Mouse (Mus musculus): ENCODE data around the gene Noxred1.
"Not testable (repeated sequence)": the region's sequence is repeated elsewhere in the genome, so short reads cannot be mapped to it uniquely, and the experiment has no call there.

Noxred1 gene

DNA sequence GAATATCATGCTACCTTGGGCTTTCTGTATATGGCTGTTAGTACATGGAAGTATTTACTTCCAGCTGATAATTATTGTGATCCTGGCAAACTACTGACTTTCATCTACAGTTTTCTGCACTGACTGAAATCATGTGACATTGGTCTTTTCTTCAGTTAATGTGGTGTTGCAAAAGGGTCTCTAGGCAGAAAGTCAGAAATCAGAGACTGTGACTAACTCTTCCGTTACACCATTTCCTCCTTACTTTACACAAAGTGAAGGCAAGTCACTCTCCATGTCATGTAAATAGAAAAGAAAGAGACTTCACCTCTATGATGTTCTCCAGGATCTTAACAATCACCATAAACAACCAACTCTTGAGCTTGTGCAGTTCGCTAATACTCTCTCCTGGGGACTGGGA is 8.9 kb downstream of the Noxred1 start:
- DNase-seq, result no peak

DNA sequence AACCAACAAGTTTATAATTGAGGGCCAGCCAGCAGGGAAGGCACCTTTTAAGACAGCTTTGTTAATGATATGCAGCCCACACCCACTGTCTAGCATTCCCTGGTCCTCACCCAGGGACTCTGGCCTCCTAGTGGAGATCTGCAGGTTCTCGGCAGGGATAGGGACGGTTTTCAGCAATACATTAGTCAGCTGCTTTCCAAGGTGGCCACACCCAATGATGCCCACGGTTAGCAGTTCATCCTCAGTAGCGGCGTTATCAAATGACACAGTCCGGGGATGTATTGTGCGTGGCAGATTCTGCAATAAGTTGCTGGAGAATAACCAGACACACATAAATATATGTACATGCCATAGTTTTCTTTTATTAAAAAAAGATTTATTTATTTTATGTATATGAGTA is 11.7 kb downstream of the Noxred1 start:
- no peak for DNase-seq

DNA sequence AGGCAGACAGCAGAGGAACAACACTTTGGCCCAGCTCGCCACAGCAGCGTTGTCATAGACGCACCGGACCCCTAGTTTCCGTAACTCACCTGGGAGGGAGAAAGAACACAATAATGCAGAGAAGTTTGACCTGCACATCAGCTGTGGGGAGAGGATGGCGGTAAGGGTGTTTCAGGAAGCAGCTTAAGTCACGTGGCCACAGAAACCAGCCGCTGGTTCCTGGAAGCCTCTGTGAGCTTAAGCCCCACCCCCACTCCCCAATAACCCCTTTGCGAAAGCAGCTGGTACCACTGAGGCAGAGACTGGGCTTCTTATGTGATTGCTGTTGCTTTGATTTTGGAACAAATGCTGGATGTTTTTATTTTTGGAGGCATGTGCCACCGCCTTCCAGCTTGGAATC is 13.6 kb downstream of the Noxred1 start:
- no peak for DNase-seq

DNA sequence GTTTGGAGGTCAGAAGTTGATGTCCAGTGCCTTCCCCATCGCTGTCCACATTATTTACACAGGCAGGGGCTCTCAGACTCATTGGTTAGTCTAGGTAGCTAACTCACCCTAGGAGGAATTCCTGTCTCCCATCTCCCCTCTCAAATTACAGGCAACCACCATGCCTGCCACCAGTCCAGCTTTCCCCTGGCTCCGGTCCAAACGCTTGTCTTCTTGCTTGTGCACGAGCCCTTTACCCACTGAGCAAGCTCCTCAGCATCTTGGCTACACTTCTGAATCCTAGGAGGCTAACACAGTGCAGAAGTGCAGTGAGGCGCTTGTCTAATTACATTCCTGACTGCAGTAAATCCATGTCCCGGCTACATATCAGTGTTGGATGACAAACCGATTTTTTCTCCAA is 19.2 kb downstream of the Noxred1 start:
- peak in 1 of 2 experiments; percentile 20 for DNase-seq

DNA sequence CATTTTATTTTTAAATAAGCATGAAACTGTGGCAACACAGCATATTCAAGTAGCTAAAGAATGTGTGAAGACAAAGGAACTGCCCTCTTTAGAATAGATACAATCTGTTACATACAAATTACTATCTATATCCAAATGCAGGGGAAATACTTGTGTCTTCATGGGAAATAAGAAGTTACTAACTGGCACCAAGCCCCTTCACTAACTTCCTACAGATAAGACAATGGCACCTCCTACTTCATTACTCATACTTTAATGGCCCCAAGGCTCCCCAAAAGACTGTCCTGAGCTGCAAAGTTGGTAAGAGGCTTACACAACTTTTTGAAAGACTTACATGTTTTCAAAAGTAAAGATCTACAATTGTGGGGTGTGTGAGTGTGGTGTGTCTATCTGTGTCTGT is 20.9 kb downstream of the Noxred1 start:
- no peak for DNase-seq

DNA sequence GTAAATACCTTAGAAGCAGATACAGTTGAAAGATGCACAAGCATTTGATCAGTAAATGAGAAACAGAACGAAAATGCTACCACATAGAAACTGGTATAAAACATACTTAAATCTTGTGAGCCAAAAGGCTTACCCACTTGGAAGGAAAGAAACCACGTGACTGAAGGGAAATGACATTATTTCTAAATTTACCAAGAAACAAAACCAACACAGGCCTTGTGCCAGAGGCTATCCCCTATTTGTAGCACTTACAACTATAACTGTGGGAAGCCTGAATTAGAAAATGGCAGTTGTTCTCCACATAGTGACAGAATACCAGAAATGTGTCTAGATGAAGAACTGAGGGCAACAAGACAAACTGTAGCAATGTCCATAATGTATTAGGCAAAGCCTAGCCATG is 22.5 kb downstream of the Noxred1 start:
- DNase-seq, result no peak

DNA sequence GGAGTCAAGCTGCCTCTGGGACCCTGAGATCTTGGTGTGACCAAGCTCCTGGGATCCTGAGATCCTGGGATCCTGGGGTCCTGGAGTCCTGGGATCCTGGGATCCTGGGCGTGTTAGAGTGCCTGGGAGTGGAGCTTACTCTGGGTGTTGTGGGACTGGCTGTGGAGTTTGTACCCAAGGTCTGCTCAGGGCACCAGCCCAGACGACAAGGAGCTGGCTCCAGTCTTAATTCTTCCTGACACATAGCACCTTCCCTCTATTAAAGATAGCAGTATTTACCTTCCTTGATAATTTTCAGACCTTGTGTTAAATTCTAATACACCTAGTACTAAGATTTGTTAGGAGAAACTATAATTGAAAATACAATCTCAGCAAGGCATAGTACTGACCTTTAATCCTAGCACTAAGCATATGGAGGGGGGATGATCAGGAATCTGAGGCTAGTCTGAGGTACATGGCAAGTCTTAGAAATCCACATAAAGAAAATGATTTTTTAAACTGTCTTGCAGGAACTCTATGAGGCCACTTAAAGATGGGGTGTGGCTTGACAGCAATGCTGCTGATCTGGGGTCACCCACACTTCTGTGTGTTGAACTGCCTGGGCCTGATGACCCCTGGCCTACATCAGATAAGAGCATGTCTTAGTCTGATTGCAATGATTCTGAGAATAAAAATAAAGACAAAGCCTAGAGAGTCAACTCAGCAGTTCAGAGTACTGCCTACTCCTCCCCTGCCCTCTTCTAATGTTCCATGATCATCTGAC is 25.5 kb downstream of the Noxred1 start:
- no peak for DNase-seq

DNA sequence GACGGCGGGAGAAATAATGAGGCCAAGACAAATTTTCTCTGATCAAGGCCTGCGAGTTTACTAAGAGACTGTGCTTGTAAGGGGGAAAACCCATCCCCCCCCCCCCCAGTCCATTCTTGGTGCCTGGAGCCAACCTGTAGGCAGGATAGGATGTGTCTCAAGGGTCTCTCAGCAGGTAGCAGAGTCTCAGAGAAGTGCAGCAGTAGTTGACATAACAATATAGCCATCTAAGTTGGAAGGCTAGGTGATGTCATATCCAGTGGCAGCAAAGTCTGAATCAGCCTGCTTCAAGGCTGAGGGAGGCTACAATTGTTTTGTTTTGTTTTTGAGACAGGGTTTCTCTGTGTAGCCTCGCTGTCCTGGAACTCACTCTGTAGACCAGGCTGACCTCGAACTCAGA is 32.7 kb downstream of the Noxred1 start:
- DNase-seq, result not testable (repeated sequence)

DNA sequence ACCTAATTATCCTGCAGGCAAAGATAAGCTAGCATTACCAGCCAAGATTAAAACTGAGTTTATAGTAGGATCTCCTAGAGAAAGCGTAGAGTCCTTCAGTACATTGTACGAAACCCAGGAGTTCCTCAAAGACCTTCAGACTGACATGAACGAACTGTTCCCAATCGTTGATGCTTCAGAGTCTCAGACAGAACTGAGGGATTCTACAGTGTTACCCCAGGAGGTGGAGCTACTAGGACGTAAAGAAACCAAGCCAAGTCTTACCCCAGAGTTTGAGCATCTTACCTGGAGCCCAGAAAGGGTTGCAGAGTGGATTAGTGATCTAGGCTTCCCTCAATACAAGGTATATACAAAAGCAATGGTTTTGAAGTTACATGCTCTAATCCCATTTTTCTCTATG is 36.8 kb downstream of the Noxred1 start:
- DNase-seq, result no peak

DNA sequence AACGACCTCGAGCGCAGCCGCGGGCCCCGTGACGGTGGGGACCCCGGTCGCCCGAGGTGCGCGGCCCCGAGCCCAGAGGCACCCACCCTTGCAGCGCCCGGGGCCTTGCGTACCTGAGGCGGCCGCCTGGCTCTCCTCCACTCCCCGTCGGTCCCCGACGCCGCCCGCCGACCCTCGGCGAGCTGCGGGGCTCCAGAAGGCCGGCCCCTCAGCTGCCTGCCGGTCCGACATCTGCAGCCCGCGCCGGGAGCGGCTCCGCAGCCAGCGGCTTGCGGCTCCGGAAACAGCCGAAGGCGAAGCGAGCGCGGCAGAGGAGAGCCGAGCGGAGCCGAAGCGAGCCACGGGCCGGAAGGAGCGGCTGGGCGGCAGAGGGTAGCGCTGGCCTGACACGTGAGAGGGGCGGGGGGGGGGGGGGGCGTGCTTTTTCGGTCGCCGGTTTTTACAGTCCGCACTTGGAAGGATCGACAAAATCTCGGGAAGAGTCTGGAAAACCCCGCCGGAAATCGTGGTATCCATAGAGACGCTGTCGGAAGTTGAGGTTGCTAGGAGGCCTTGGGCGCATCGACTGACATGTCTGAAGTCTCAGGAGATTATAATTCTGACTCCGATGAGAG is 38.5 kb downstream of the Noxred1 start, which contains the start of gene Tmed8:
Tmed8 (minus strand) TSS at position 482 of the 614 bp plus-strand sequence.
- DNase-seq, result peak; percentile 78 to 91

DNA sequence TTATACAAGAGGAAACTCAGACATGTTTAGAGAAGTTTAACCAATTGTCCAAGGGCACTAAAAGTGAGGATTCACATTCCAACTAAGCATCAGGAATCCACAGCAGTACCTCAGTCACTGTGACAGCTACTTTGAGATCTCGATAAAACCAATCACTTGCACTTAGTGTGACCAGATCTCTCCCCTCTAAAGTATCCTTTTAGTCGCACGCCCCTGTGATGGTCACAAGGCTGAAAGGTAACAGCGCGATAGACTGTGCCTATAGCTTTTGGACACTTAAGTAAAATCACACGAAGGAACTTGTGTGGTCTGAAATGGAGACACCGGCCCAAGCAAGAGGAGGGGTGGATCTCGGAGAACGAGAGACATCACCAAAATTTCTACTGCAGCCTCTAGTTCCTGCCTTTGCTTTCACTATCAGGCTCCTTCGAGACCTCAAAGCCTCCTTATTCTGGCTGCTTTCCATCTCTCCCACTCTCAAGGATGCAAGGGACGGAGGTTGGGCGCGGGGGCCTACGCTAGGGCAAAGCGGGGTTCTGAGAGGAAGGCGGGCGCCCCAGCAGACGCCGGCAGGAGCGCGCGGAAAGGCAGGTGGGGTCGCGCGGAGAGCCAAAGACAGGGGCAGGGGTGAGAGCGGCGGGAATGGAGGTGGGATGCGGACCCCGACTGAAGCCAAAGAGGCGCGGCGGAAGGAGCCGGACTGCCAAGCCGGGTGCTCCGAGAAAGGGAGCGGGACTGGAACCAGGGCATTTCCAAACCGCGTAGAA is 39.1 kb downstream of the Noxred1 start, which contains the start of gene Samd15:
Samd15 (plus strand) TSS at position 518 of the 767 bp plus-strand sequence.
- DNase-seq, result peak; percentile 21 to 54

DNA sequence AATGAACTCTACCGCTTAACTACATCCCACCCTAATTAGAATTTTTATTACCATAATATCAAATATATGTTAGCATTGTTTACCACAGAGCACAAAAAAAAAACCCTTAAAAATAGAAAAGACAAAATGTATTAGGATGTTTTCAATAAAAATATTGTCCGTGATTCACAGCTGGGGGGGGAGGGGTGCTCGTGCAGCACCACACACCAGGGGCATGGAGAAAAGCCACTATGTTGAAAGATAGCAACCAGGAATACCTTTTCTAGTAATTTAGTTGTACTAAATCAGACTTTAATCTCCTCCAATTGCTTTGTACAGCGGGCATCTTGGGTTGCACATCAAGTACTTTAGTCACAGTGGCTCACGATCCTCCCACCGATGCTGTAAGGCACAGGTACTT is 39.7 kb downstream of the Noxred1 start:
- DNase-seq, result no peak

DNA sequence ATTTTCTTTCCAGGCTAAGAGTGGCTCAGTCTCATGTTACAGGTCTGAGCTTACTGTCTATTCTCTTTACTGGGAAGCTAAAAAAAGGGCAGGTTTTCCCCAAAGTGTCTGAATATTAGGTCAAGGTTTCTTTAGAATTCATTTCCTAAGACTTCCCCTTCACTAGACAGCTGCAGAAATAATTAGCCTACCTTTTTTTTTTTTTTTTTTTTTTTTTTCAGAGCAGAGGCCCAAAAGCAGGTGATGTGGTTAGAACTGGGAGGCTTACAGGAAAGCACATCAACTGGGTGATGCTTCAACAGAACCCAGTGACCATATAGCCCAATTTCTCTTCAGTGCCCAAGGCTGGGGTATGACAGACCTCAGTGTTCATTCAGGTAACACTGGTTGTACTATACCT is 42.2 kb downstream of the Noxred1 start:
- DNase-seq, result no peak

DNA sequence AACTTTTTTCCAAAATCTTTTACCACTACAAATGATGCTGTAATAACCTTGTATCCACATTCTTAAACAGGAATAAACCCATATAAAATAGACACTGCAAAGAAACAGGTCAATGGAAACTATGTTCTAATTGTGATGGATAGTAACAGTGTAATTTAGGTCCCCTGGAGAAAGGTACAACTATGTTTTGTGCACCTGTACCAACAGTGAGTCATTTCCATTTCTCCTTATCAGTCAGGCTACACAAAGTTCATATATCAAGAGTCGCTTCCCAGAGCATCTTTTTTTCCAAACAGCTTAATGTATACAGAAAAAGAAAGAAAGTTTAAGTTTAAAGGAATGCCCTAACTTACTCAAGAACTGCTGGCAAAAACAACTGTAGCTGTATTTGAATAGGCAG is 43.5 kb downstream of the Noxred1 start:
- DNase-seq, result no peak

DNA sequence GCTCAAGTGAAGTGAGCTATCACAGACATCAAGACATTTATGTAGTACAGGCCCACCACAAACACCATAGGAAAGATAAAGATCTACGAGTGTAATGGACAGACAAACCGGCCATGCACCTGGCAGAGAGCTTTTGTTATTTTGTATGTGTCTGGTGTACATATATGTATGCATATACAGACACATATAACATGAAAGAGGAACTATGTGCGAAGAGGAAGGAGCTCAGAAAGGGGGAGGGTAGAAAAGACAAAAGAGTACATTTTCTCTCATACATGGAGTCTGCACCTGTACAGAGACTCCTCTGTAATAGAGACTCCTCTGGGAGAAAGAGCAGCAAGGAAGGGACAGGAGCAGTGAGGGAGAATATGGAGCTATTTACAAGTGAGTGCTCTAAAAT is 45.5 kb downstream of the Noxred1 start:
- DNase-seq, result no peak

DNA sequence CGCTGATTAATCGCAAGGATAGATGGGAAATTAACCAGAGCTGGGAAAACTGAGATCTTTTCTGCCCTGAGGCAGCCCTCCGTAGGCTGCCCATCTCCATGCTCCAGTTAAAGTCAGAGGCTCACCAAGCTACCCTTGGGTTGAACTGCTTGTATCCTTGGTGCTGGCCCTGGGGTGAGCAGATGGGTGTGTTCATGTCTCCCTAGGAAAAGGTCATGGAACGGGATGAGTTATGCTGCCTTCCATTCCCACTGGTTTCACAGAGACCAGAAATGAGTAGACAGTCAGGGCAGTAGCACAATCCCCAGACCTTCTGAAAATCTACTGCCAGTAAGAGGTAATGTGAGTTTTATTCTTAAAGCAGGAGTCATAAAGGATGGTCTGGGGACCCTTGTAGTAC is 60.9 kb downstream of the Noxred1 start:
- no peak for DNase-seq

DNA sequence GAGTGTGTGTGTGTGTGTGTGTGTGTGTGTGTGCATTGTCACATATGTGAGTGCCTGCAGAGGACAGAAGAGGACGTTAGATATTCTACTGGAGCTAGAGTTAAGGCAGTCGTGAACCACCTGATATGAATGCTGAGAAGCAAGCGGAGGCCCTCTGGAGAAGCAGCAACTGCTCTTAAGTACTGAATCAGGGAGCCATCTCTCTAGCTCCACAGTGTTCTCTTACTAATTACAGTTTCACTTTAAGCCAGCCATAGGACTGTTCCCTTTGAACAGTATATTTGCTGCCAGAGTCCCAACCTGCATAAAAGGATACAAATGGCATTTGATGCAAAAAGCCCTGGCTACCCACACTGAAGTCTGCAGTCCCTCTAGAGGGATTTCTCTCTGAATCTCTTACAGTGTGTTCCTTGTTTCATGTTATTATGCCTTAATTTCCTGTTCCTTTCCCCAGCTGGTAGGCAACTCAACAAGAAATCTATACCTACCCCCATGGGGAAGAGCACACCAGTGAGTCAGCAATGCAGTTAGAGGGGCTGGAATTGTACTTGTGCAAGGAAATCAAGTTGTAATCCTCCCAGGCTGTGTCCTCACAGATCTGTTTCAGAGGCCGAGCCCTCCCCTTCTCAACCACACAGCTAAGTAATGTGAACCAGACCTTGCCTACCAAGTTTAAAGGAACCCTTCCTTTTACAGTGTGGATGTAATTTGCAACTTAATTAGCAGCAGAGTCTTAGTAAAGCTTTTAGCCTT is 63.2 kb downstream of the Noxred1 start:
- DNase-seq, result no peak
